Mouse (Mus musculus) MEL (cell line): ENCODE results near the gene Gpd2.

ENCODE experiments used
- ZC3H11A ChIP-seq: IDR thresholded peaks from 2 replicates; pipeline ENCODE4 v1.6.1; 2012; ENCODE audit warnings: low read depth, mild to moderate bottlenecking, inconsistent platforms, low read length, improper control_type of control experiment
- ZNF384 ChIP-seq: IDR thresholded peaks from 2 replicates; pipeline ENCODE4 v1.6.1; 2012; ENCODE audit warnings: low read depth, mild to moderate bottlenecking, inconsistent platforms, low read length, improper control_type of control experiment

DNA sequence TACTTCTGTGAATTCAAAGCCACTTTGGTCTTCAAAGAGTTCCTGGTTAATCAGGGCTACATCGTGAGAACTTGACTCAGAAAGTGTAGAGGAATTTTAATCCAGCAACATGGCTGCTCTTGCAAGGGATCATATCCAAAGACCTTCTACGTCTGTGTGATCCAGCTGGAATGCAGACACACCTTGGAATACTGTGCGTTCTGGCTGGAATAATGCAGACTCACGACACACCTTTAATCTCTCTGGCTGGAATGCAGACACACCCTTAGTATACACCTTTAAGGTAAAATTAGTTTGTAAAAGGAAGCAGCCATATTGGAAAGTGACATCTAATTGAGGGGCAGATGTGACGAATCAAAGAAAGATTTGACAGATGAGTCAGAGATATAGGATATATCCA is 6.0 kb upstream of the Gpd2 start:
- no peak for TF ChIP-seq ZNF384
- no peak for TF ChIP-seq ZC3H11A
